Mouse (Mus musculus): Measurements from ENCODE around the gene Arl5a. TPM values are rescaled to one million over a fixed set of nuclear protein-coding genes. Genes with fewer than 3 reads are reported as not detected.
A peak's percentile ranks its signal among the peaks of the same experiment; 100 is the strongest.

Arl5a gene
- total and polyA plus RNA-seq, 2 experiments, result 18.3 to 76.1 TPM

DNA sequence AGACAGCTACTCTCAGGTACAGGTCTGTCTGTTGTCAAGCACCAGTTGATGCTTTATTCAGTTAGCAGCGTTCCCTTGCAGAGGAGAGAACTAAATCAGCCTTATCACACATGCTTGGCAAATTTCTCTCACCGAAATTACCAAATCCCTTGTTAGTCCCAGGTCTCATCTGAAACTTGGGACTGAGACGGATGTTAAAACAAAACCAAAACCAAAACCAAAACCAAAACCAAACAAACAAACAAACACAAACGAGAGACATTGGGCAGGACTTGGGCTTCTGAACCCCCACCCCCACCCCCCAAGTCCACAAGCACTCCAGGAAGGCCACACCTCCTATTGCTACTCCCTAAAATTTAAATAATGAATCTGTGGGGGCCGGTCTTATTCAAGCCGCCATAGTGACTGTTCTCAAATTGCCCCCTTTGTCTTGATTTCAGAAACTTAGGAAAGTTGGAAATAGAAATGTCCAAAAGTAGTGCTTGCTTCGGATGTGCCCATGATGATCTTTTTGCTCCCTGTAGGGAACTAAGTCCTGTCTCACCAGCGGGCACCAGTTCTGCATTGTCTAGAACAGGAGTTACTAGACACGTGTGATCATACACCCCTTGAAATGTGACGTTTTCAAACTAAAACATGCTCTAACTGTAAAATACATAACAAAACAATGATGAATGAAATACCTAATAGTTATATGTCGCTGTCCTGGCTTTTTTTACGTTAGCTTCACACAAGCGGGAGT, 46.8 kb downstream of the Arl5a start:
- Histone ChIP-seq H3K79me2 (ENCODE audit: control insufficient read depth, insufficient read depth, low read length) (no peaks in the 10 kb centered on the region), H3K4me3 (ENCODE audit: insufficient read depth, low read depth, low read length) (peak overlapping the region; percentile 48), H3K27me3 (ENCODE audit: control insufficient read depth, insufficient read depth, low read length) (no peaks in the 10 kb centered on the region), H3K4me1 (ENCODE audit: control insufficient read depth, insufficient read depth, low read length) (peaks cover 10% of the 10 kb centered on the region), H3K9ac (ENCODE audit: low read depth, low read length) (peak overlapping the region; percentile 50), H3K36me3 (ENCODE audit: control insufficient read depth, insufficient read depth, low read length) (no peaks in the 10 kb centered on the region), H3K27ac (replicated peaks; ENCODE audit: insufficient read depth, low read depth, low read length) (peak overlapping the region; percentile 53)
- TF ChIP-seq POLR2A (IDR thresholded peaks at IDR 0.05; ENCODE audit: extremely low read depth, insufficient read depth, low read length), result no peak
- TF ChIP-seq CTCF (IDR thresholded peaks at IDR 0.05; ENCODE audit: low read depth, low read length), result no peak
- 51% methylated on average over 13 of the region's 13 CpGs for WGBS
- DNase-seq (ENCODE audit: extremely low read depth, low read depth, low spot score), result peak; percentile 71

DNA sequence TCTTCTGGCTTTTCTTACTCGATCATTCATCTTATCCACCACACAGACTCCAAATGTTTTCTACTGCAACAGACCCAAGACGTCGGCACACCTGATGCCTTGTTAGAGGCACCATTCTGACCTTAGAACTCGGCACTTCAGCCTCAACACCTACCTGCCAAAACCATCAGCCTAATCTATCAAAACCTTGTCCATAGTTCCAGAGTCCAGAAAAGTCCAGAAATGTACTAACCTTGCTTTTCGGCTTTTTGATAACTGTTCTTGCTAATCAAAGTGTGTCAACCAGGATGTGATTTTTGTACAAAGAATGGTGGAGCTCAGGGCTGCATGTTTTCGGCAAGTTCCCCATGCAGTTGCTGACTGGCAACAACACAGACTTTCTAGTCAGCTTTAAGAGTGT, 50.0 kb downstream of the Arl5a start:
- Histone ChIP-seq H3K79me2 (ENCODE audit: control insufficient read depth, insufficient read depth, low read length) (no peaks in the 10 kb centered on the region), H3K27me3 (ENCODE audit: control insufficient read depth, insufficient read depth, low read length) (no peaks in the 10 kb centered on the region), H3K27ac (replicated peaks; ENCODE audit: insufficient read depth, low read depth, low read length) (peak overlapping the region; percentile 88), H3K4me3 (ENCODE audit: insufficient read depth, low read depth, low read length) (no peak overlapping the region), H3K36me3 (ENCODE audit: control insufficient read depth, insufficient read depth, low read length) (no peaks in the 10 kb centered on the region), H3K9ac (ENCODE audit: low read depth, low read length) (0 out of 2 replicates have a peak overlapping the region, but pooled peaks have one; percentile 8), H3K4me1 (ENCODE audit: control insufficient read depth, insufficient read depth, low read length) (peaks cover 23% of the 10 kb centered on the region)
- no peak for TF ChIP-seq CTCF (IDR thresholded peaks at IDR 0.05; ENCODE audit: low read depth, low read length)
- 34% methylated on average over 6 of the region's 6 CpGs for WGBS
- peak; percentile 96 for DNase-seq (ENCODE audit: extremely low read depth, low read depth, low spot score)

- H3K9ac ChIP-seq (ENCODE audit: low read depth, low read length), result no peak overlapping the region
- TF ChIP-seq POLR2A (IDR thresholded peaks at IDR 0.05; ENCODE audit: extremely low read depth, insufficient read depth, low read length) (no peak), CTCF (IDR thresholded peaks at IDR 0.05; ENCODE audit: low read depth, low read length) (no peak)
- H3K27ac ChIP-seq (replicated peaks; ENCODE audit: insufficient read depth, low read depth, low read length), result peak overlapping the region; percentile 84
- no peaks in the 10 kb centered on the region for H3K79me2 ChIP-seq (ENCODE audit: control insufficient read depth, insufficient read depth, low read length)
- peaks cover 23% of the 10 kb centered on the region for H3K4me1 ChIP-seq (ENCODE audit: control insufficient read depth, insufficient read depth, low read length)
- H3K4me3 ChIP-seq (ENCODE audit: insufficient read depth, low read depth, low read length), result peak overlapping the region; percentile 39; the same call in 1 of the 2 replicates
- 35% methylated on average over 6 of the region's 6 CpGs for WGBS
- H3K27me3 ChIP-seq (ENCODE audit: control insufficient read depth, insufficient read depth, low read length), result no peaks in the 10 kb centered on the region
- no peaks in the 10 kb centered on the region for H3K36me3 ChIP-seq (ENCODE audit: control insufficient read depth, insufficient read depth, low read length)
- DNase-seq (ENCODE audit: extremely low read depth, low read depth, low spot score), result peak; percentile 85
Measured at GRCm38 (mm10) chr2:52372480-52372879, 52.2 kb downstream of the Arl5a start.

GRCm38 (mm10) chr2:52372080-52372479, 52.6 kb downstream of the Arl5a start:
- Histone ChIP-seq H3K9ac (ENCODE audit: low read depth, low read length) (0 out of 2 replicates have a peak overlapping the region, but pooled peaks have one; percentile 8), H3K27me3 (ENCODE audit: control insufficient read depth, insufficient read depth, low read length) (no peaks in the 10 kb centered on the region), H3K4me3 (ENCODE audit: insufficient read depth, low read depth, low read length) (peak overlapping the region; percentile 39), H3K4me1 (ENCODE audit: control insufficient read depth, insufficient read depth, low read length) (peaks cover 23% of the 10 kb centered on the region), H3K27ac (replicated peaks; ENCODE audit: insufficient read depth, low read depth, low read length) (peak overlapping the region; percentile 84), H3K79me2 (ENCODE audit: control insufficient read depth, insufficient read depth, low read length) (no peaks in the 10 kb centered on the region), H3K36me3 (ENCODE audit: control insufficient read depth, insufficient read depth, low read length) (no peaks in the 10 kb centered on the region)
- no peak for TF ChIP-seq CTCF (IDR thresholded peaks at IDR 0.05; ENCODE audit: low read depth, low read length)
- TF ChIP-seq POLR2A (IDR thresholded peaks at IDR 0.05; ENCODE audit: extremely low read depth, insufficient read depth, low read length), result no peak
- 44% methylated on average over 4 of the region's 4 CpGs for WGBS
- no peak for DNase-seq (ENCODE audit: extremely low read depth, low read depth, low spot score)

DNA sequence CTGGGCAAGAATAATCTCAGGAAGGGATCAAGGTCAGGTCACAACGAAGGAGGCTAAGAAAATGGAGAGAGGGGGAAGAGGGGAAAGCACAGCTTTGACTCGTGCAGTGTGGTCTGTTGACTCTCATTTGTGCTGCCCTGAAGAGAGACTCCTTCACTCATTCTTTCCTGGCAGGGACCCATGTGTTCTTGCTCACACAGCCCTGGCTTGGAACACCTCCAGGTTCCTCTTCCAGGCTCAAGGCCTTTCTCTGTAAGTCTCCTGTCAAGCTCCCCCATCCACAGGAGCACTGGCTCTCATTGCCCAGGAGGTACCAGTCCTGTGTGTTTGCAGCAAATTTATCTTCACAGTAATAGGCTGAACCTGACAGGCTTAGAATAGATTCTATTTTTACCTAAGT, 53.6 kb downstream of the Arl5a start:
- Histone ChIP-seq H3K36me3 (ENCODE audit: control insufficient read depth, insufficient read depth, low read length) (no peaks in the 10 kb centered on the region), H3K4me1 (ENCODE audit: control insufficient read depth, insufficient read depth, low read length) (peaks cover 23% of the 10 kb centered on the region), H3K27me3 (ENCODE audit: control insufficient read depth, insufficient read depth, low read length) (no peaks in the 10 kb centered on the region), H3K27ac (replicated peaks; ENCODE audit: insufficient read depth, low read depth, low read length) (peak overlapping the region; percentile 26; the same call in 1 of the 2 replicates), H3K4me3 (ENCODE audit: insufficient read depth, low read depth, low read length) (no peak overlapping the region), H3K79me2 (ENCODE audit: control insufficient read depth, insufficient read depth, low read length) (no peaks in the 10 kb centered on the region), H3K9ac (ENCODE audit: low read depth, low read length) (no peak overlapping the region)
- WGBS, result 18% methylated on average over 2 of the region's 2 CpGs
- TF ChIP-seq CTCF (IDR thresholded peaks at IDR 0.05; ENCODE audit: low read depth, low read length) (no peak), POLR2A (IDR thresholded peaks at IDR 0.05; ENCODE audit: extremely low read depth, insufficient read depth, low read length) (no peak)
- peak; percentile 76 for DNase-seq (ENCODE audit: extremely low read depth, low read depth, low spot score)

DNA sequence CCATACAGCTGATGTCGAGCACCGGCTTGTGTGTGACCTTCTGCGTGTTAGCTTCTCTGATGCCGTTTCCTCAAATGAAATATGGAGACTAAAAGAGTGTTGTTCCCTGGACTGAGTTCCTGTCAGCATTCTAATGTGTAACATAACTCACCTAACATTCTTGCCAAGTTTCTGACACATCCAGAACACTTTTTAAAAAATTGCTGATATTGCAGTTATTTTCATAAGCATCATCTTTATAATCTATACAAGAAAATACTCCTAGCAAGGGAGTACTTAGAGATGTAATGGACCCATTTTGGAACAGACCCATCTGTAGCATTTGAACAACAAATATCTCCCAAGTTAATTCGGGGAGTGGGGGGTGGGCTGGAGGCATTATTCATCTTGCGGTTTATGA, 55.1 kb downstream of the Arl5a start:
- Histone ChIP-seq H3K4me3 (ENCODE audit: insufficient read depth, low read depth, low read length) (no peak overlapping the region), H3K79me2 (ENCODE audit: control insufficient read depth, insufficient read depth, low read length) (no peaks in the 10 kb centered on the region), H3K9ac (ENCODE audit: low read depth, low read length) (no peak overlapping the region), H3K27ac (replicated peaks; ENCODE audit: insufficient read depth, low read depth, low read length) (no peak overlapping the region), H3K27me3 (ENCODE audit: control insufficient read depth, insufficient read depth, low read length) (no peaks in the 10 kb centered on the region), H3K36me3 (ENCODE audit: control insufficient read depth, insufficient read depth, low read length) (no peaks in the 10 kb centered on the region), H3K4me1 (ENCODE audit: control insufficient read depth, insufficient read depth, low read length) (peaks cover 17% of the 10 kb centered on the region)
- 96% methylated on average over 6 of the region's 6 CpGs for WGBS
- TF ChIP-seq CTCF (IDR thresholded peaks at IDR 0.05; ENCODE audit: low read depth, low read length) (no peak), POLR2A (IDR thresholded peaks at IDR 0.05; ENCODE audit: extremely low read depth, insufficient read depth, low read length) (no peak)
- no peak for DNase-seq (ENCODE audit: extremely low read depth, low read depth, low spot score)
